Mouse (Mus musculus) T-helper 17 cell (primary cell): ENCODE data around the gene Dot1l.

ENCODE experiments used
- in situ Hi-C, 2 experiments: fragments of 300-600 bp; cut with MboI, MseI; formaldehyde crosslinking; loops; 1 replicate in 1 of 2; 2 replicates in 1 of 2; pipeline ENCODE4 v1.15.1; 2025; ENCODE audit warnings: high pct_unique_total_duplicates in 2 of 2

Dot1l gene

GRCm38 (mm10) chr10:80754594-80755290, at the start of gene Dot1l:
Gene Dot1l, plus strand, starts transcription at chr10:80755206.
- in situ Hi-C loops: no loop called here

- in situ Hi-C loops: no loop called here
These were observed 49.5 kb upstream of the Dot1l start for GRCm38 (mm10) chr10:80705479-80705878.

- in situ Hi-C loops: loop anchor here in 1 of 2 experiments (5.0 kb wide), 1 partner anchor 76 kb away; no protein-coding TSS in a partner anchor
These were observed 44.2 kb upstream of the Dot1l start for GRCm38 (mm10) chr10:80710834-80711233.

- in situ Hi-C loops: loop anchor here in 1 of 2 experiments (5.0 kb wide), 1 partner anchor 300 kb away; no protein-coding TSS in a partner anchor
These were observed 37.7 kb upstream of the Dot1l start for GRCm38 (mm10) chr10:80717281-80717680.

- in situ Hi-C loops: no loop called here
These were observed 27.5 kb upstream of the Dot1l start for GRCm38 (mm10) chr10:80727369-80728127.

GRCm38 (mm10) chr10:80732611-80733101, 22.4 kb upstream of the Dot1l start:
- in situ Hi-C loops: no loop called here

- in situ Hi-C loops: no loop called here
These were observed 18.3 kb upstream of the Dot1l start for GRCm38 (mm10) chr10:80736731-80737130.

- in situ Hi-C loops: no loop called here
These were observed 16.3 kb upstream of the Dot1l start for GRCm38 (mm10) chr10:80738657-80739056.

GRCm38 (mm10) chr10:80741146-80741545, 13.9 kb upstream of the Dot1l start:
- in situ Hi-C loops: loop anchor here in 1 of 2 experiments (10.0 kb wide), 1 partner anchor 254 kb away; no protein-coding TSS in a partner anchor

- in situ Hi-C loops: loop anchor here in 1 of 2 experiments (10.0 kb wide), 1 partner anchor 253 kb away; no protein-coding TSS in a partner anchor
These were observed 13.3 kb upstream of the Dot1l start for GRCm38 (mm10) chr10:80741634-80742179.

- in situ Hi-C loops: loop anchor here in 1 of 2 experiments (10.0 kb wide), 1 partner anchor 252 kb away; no protein-coding TSS in a partner anchor
These were observed 12.6 kb upstream of the Dot1l start, which contains the start of gene Ap3d1 for GRCm38 (mm10) chr10:80742180-80742978. Gene Ap3d1, minus strand, starts transcription at chr10:80742264.

- in situ Hi-C loops: loop anchor here in 1 of 2 experiments (10.0 kb wide), 1 partner anchor 251 kb away; no protein-coding TSS in a partner anchor
These were observed 10.7 kb upstream of the Dot1l start for GRCm38 (mm10) chr10:80744262-80744661.

- in situ Hi-C loops: loop anchor here (5.0 to 10.0 kb wide), 3 partner anchors 130 to 250 kb away; no protein-coding TSS in a partner anchor
These were observed 7.6 kb upstream of the Dot1l start for GRCm38 (mm10) chr10:80747410-80747809.

GRCm38 (mm10) chr10:80748609-80749008, 6.4 kb upstream of the Dot1l start:
- in situ Hi-C loops: loop anchor here (5.0 to 10.0 kb wide), 3 partner anchors 129 to 249 kb away; no protein-coding TSS in a partner anchor

GRCm38 (mm10) chr10:80751188-80751832, 3.7 kb upstream of the Dot1l start:
- in situ Hi-C loops: no loop called here

- in situ Hi-C loops: no loop called here
These were observed 2.9 kb upstream of the Dot1l start for GRCm38 (mm10) chr10:80752079-80752625.

GRCm38 (mm10) chr10:80755291-80756015, 447 bp downstream of the Dot1l start:
- in situ Hi-C loops: no loop called here

GRCm38 (mm10) chr10:80756099-80756498, 1.1 kb downstream of the Dot1l start:
- in situ Hi-C loops: no loop called here

GRCm38 (mm10) chr10:80756509-80756908, 1.5 kb downstream of the Dot1l start:
- in situ Hi-C loops: no loop called here
